Mouse (Mus musculus) stomach, postnatal 0 days (tissue): Measurements from ENCODE around the gene Nrgn. TPM values are rescaled to one million over a fixed set of nuclear protein-coding genes. Genes with fewer than 3 reads are reported as not detected.

Experiments used
- ATAC-seq: fragments of 200-750 bp; cut with Nextera tagmentation; 2 replicates; pipeline ENCODE4 v1.8.0; 2017; ENCODE audit not compliant: low FRiP score, low TSS enrichment
- DNase-seq: peaks from one replicate; pipeline ENCODE4 v3.0.0-alpha.2; 2016; ENCODE audit warnings: low spot score
- H3K27ac ChIP-seq: fragments of 300-500 bp; sonication (generic); replicated peaks from 2 replicates; pipeline ENCODE4 v1.5.1; 2014; ENCODE audit warnings: mild to moderate bottlenecking, control low read depth
- H3K27me3 ChIP-seq: fragments of 300-500 bp; sonication (generic); 2 replicates; pipeline ENCODE4 v1.6.1; 2014; ENCODE audit warnings: low read length; ENCODE audit not compliant: control insufficient read depth, insufficient read depth
- H3K36me3 ChIP-seq: fragments of 300-500 bp; sonication (generic); 2 replicates; pipeline ENCODE4 v1.6.1; 2014; ENCODE audit warnings: low read length, mixed read lengths; ENCODE audit not compliant: control insufficient read depth, insufficient read depth
- H3K4me1 ChIP-seq: fragments of 300-500 bp; sonication (generic); replicated peaks from 2 replicates; pipeline ENCODE4 v1.6.1; 2014; ENCODE audit warnings: antibody characterized with exemption; ENCODE audit not compliant: control insufficient read depth, insufficient read depth
- H3K4me2 ChIP-seq: fragments of 300-500 bp; sonication (generic); replicated peaks from 2 replicates; pipeline ENCODE4 v1.6.1; 2014; ENCODE audit warnings: low read depth, mild to moderate bottlenecking, control low read depth, moderate library complexity
- H3K4me3 ChIP-seq: fragments of 300-500 bp; sonication (generic); 2 replicates; pipeline ENCODE4 v1.5.1; 2014; ENCODE audit warnings: low read depth, low read length, control low read depth
- H3K9ac ChIP-seq: fragments of 300-500 bp; sonication (generic); 2 replicates; pipeline ENCODE4 v1.6.1; 2014; ENCODE audit warnings: mild to moderate bottlenecking, low read length, control low read depth, mixed read lengths
- H3K9me3 ChIP-seq: fragments of 300-500 bp; sonication (generic); 2 replicates; pipeline ENCODE4 v1.6.1; 2016; ENCODE audit warnings: low read length; ENCODE audit not compliant: control insufficient read depth
- CTCF ChIP-seq: IDR thresholded peaks from 2 replicates; pipeline ENCODE4 v1.5.1; 2016; ENCODE audit warnings: antibody characterized with exemption, low read depth, mild to moderate bottlenecking, moderate library complexity
- EP300 ChIP-seq: optimal IDR thresholded peaks from 2 replicates; pipeline ENCODE3; 2016; ENCODE audit warnings: antibody characterized with exemption
- WGBS: fragments of 180-500 bp; shearing (Covaris S2); extraction: QIAGEN DNeasy Blood & Tissue Kit; methylation state at CpG from one replicate; pipeline ENCODE4 v1.1.7; 2014; 5-methylcytosine and 5-hydroxymethylcytosine counted together
- polyA plus RNA-seq: library from polyadenylated mRNA; unstranded; fragments of >200 nt; fragmentation: Nextera tagmentation; extraction: Ambion mirVana; gene quantifications from 2 replicates; pipeline ENCODE4 v1.2.1, GENCODE M21; 2015

Gene Nrgn
- polyA plus RNA-seq, 1 experiment from 2014 or later: 2.3 TPM

DNA sequence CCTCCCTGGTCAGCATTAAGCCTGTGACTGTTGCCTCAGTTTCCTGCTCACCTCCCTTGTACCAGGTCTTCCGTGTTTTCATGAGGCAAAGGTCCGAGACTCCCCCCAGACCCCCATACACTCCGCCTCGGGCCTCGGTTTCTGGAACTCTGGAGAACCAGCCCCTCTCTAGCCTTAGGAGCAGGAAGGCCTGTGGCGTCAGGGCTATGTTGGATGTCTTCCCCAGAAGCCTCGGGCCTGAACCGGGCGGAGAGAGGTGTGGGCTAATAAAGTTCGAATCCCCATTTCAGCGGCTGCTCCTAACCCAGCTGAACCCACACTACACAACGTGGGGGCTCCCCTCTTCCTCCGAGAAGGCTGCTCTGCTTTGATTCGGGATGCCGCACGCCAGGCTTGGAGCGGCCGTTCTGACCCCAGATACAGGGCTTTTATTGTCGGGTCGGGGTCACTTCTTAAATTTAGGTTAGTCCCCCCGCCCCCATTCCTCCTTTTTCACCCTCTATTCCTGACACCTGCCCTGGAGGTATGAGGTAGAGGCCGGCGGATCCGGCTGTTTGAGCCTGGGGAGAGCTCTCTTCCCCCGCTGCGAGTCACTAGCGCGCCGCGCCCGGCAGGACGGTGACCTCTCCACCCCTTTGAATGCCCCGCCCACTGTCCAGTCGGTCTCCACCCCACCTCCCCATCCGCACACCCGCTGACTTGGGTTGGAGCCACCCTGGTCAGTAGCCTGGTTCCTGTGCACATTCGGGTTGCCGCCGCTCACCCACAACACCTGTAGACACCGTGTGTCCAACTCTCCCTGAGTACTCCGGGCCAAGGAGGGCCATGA is 25.1 kb downstream of the Nrgn start, which contains the start of gene Esam:
Gene Esam (plus strand): TSS at position 683 of the 829 bp plus-strand sequence.
- H3K9me3 ChIP-seq: no peaks in the 10 kb centered on the region
- H3K4me3 ChIP-seq: peak within 1 kb of the TSS; percentile 19
- peak within 1 kb of the TSS; percentile 45 for H3K9ac ChIP-seq
- H3K27ac ChIP-seq: peak within 1 kb of the TSS; percentile 77
- peak within 1 kb of the TSS; percentile 43 for H3K4me2 ChIP-seq
- H3K27me3 ChIP-seq: no peaks in the 10 kb centered on the region
- H3K36me3 ChIP-seq: peaks cover 4% of the 10 kb centered on the region
- ATAC-seq (peak; percentile 39; the same call in 1 of the 2 replicates), DNase-seq (peak; percentile 71)
- no peaks in the 10 kb centered on the region for H3K4me1 ChIP-seq
- TF ChIP-seq CTCF (no peak), EP300 (no peak)
- 22% methylated on average over 41 of the region's 41 CpGs for WGBS

GRCm38 (mm10) chr9:37526443-37527395 is 26.0 kb downstream of the Nrgn start:
- H3K9me3 ChIP-seq: no peaks in the 10 kb centered on the region
- H3K4me3 ChIP-seq: peak overlapping the region; percentile 19
- H3K27me3 ChIP-seq: no peaks in the 10 kb centered on the region
- peaks cover 4% of the 10 kb centered on the region for H3K36me3 ChIP-seq
- peak overlapping the region; percentile 43; the same call in 1 of the 2 replicates for H3K4me2 ChIP-seq
- H3K4me1 ChIP-seq: no peaks in the 10 kb centered on the region
- ATAC-seq: 0 out of 2 replicates have a peak, but pooled peaks have one; percentile 7
- no peak for DNase-seq
- WGBS: 30% methylated on average over 21 of the region's 21 CpGs
- TF ChIP-seq CTCF (peak; percentile 49), EP300 (no peak)
- peak overlapping the region; percentile 49; the same call in 1 of the 2 replicates for H3K27ac ChIP-seq
- H3K9ac ChIP-seq: no peak overlapping the region

DNA sequence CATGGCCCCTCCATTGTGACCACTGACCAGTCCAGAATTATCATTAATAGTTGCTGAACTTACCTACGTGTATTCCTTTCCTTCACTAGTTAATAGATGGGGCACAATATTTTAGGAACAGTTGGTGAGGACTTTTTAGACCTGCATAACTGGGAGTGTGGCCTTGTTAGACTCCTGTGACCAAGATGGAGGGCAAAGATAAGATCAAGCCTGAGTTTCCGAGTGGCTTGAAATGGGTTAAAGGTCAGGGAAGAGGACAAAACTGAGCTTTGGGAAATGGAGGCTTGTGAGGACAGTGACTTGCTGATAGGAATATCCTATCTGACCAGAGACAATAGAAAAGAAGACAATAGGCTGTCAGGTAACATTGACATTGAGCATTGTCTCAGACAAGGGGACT is 27.2 kb downstream of the Nrgn start:
- Histone ChIP-seq H3K9ac (no peak overlapping the region), H3K27ac (no peak overlapping the region), H3K4me1 (no peaks in the 10 kb centered on the region), H3K4me2 (no peak overlapping the region), H3K9me3 (no peaks in the 10 kb centered on the region), H3K27me3 (no peaks in the 10 kb centered on the region), H3K4me3 (no peak overlapping the region), H3K36me3 (peaks cover 4% of the 10 kb centered on the region)
- DNase-seq: no peak
- ATAC-seq: no peak
- no peak for TF ChIP-seq CTCF
- 85% methylated on average over 2 of the region's 2 CpGs for WGBS

- 0 out of 2 replicates have a peak, but pooled peaks cover 2% of the 10 kb centered on the region for H3K4me1 ChIP-seq
- no peak overlapping the region for H3K4me2 ChIP-seq
- H3K36me3 ChIP-seq: peaks cover 6% of the 10 kb centered on the region
- ATAC-seq (no peak), DNase-seq (no peak)
- no peak overlapping the region for H3K27ac ChIP-seq
- H3K27me3 ChIP-seq: no peaks in the 10 kb centered on the region
- no peak overlapping the region for H3K9ac ChIP-seq
- no peaks in the 10 kb centered on the region for H3K9me3 ChIP-seq
- H3K4me3 ChIP-seq: no peak overlapping the region
- WGBS: 83% methylated on average over 2 of the region's 2 CpGs
- TF ChIP-seq EP300 (no peak), CTCF (no peak)
Observed at GRCm38 (mm10) chr9:37519995-37520394, 32.7 kb downstream of the Nrgn start.

DNA sequence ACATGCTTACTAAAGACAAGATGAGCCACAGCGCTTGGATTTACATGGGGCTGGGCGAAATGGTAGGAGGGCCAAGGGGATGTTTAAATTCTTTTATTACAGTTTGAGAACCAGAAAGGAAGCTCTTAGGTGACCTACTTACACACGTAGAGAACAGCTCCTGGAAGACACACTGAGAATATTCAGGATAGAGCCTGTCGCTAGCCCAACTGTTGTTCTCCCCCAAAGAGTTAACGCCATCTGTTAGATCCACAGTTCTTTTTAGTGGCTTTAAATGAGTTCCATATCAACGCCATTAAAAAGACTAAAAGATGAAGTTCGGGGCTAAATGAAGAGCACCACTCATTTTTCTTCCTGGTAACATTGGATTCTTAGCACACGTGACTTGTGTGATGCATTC is 33.7 kb downstream of the Nrgn start:
- Histone ChIP-seq H3K27me3 (no peaks in the 10 kb centered on the region), H3K27ac (no peak overlapping the region), H3K36me3 (peaks cover 6% of the 10 kb centered on the region), H3K4me2 (no peak overlapping the region), H3K9me3 (no peaks in the 10 kb centered on the region), H3K9ac (no peak overlapping the region), H3K4me1 (0 out of 2 replicates have a peak, but pooled peaks cover 2% of the 10 kb centered on the region), H3K4me3 (no peak overlapping the region)
- no peak for DNase-seq
- TF ChIP-seq CTCF (no peak), EP300 (no peak)
- ATAC-seq: no peak
- WGBS: 91% methylated on average over 8 of the region's 8 CpGs
